Mouse (Mus musculus): ENCODE measurements at regions not wholly inside any gene's neighbourhood (a gene's known extent, or its start where the extent isn't known, plus 50 kb on each side); places are given as distances from the start of the nearest gene placed in this dataset.

GRCm38 (mm10) chr16:58352156-58352555 is 56.1 kb upstream of the Dcbld2 start:
- no peak for ATAC-seq (replicated peaks; ENCODE audit: poor library complexity)

- ATAC-seq (replicated peaks; ENCODE audit: poor library complexity), result peak; percentile 29
Measured at GRCm38 (mm10) chr16:58354551-58354950, 53.7 kb upstream of the Dcbld2 start.

Data from megakaryocyte progenitor cell, adult 5-6 weeks (primary cell).